Mouse (Mus musculus): ENCODE measurements around the gene Gbp10. TPM values are rescaled to one million over a fixed set of nuclear protein-coding genes. Genes with fewer than 3 reads are reported as not detected.

Gene Gbp10
- polyA plus RNA-seq (2017; shearing (Covaris generic)): 9.6 TPM

DNA sequence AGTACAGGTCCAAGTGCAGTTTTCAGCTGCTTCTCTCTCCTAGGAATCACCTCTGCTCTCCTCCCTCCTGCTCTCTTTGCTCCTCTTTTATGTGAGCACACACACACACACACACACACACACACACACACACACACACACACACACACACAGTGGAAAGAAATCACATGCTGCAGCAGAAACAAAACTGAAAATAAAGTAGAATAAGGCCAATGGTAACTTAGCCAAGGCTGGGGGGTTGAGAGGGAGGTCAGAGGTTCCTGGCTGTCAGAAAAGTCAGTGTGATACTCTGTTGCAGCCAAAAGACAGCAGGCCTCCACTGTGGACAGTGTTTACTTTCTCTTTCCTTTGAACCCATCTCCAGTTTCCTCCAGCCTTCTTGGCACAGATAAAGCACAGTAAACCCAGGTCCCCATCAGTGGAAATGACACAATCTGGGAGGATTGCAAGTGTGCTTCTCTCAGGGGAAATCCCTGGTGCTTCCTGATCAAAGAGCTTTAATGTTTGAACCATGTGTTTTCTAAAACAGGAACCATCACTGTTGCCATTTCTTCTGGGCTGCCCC is at the start of gene Gbp10:
Gene Gbp10, minus strand, starts transcription at position 51 of the 565 bp plus-strand sequence.

Other genes starting within 250 kb of the Gbp10 start
- gene Gbp9, start 100.0 kb downstream of the Gbp10 start, polyA plus RNA-seq (2017; shearing (Covaris generic)): 70.9 TPM
- gene Gbp8, start 100.0 kb downstream of the Gbp10 start, polyA plus RNA-seq (2017; shearing (Covaris generic)): 52.7 TPM
- 167 TPM for gene Gbp4, start 99.9 kb downstream of the Gbp10 start, polyA plus RNA-seq (2017; shearing (Covaris generic))
- gene Gm43302, start 54.2 kb upstream of the Gbp10 start, polyA plus RNA-seq (2017; shearing (Covaris generic)): not detected
- gene Gbp6, start 54.2 kb upstream of the Gbp10 start, polyA plus RNA-seq (2017; shearing (Covaris generic)): 40.5 TPM
- 7.1 TPM for gene Lrrc8b, start 176.2 kb upstream of the Gbp10 start, polyA plus RNA-seq (2017; shearing (Covaris generic))

Data from effector memory CD4-positive, alpha-beta T cell, adult 7 months (primary cell).